Mouse (Mus musculus) hindbrain, embryonic 14.5 days (tissue): ENCODE data around the gene Dock4. TPM values are rescaled to one million over a fixed set of nuclear protein-coding genes. Genes with fewer than 3 reads are reported as not detected.
A peak's percentile ranks its signal among the peaks of the same experiment; 100 is the strongest.

Experiments used
- ATAC-seq: fragments of 200-750 bp; cut with Nextera tagmentation; 2 replicates; pipeline ENCODE4 v1.8.0; 2017; ENCODE audit warnings: moderate number of reproducible peaks, mild to moderate bottlenecking, moderate TSS enrichment, moderate library complexity; ENCODE audit not compliant: low FRiP score
- DNase-seq: peaks from one replicate; pipeline ENCODE4 v3.0.0-alpha.2; 2015; ENCODE audit warnings: low spot score
- H3K27ac ChIP-seq: fragments of 300-500 bp; sonication (generic); 2 replicates; pipeline ENCODE4 v1.5.1; 2014; ENCODE audit warnings: mild to moderate bottlenecking, moderate library complexity
- H3K27me3 ChIP-seq: fragments of 300-500 bp; sonication (generic); 2 replicates; pipeline ENCODE4 v1.6.1; 2014; ENCODE audit warnings: mild to moderate bottlenecking, low read length, mixed read lengths; ENCODE audit not compliant: control insufficient read depth, insufficient read depth
- H3K36me3 ChIP-seq: fragments of 300-500 bp; sonication (generic); replicated peaks from 2 replicates; pipeline ENCODE4 v1.6.1; 2014; ENCODE audit not compliant: control insufficient read depth, insufficient read depth
- H3K4me1 ChIP-seq: fragments of 300-500 bp; sonication (generic); replicated peaks from 2 replicates; pipeline ENCODE4 v1.6.1; 2014; ENCODE audit warnings: antibody characterized with exemption, low read length, mixed read lengths; ENCODE audit not compliant: control insufficient read depth, insufficient read depth
- H3K4me2 ChIP-seq: fragments of 300-500 bp; sonication (generic); replicated peaks from 2 replicates; pipeline ENCODE4 v1.6.1; 2014; ENCODE audit warnings: mild to moderate bottlenecking, moderate library complexity
- H3K4me3 ChIP-seq: fragments of 300-500 bp; sonication (generic); replicated peaks from 2 replicates; pipeline ENCODE4 v1.5.1; 2014; ENCODE audit warnings: mild to moderate bottlenecking, low read length
- H3K9ac ChIP-seq: fragments of 300-500 bp; sonication (generic); 2 replicates; pipeline ENCODE4 v1.6.1; 2014
- H3K9me3 ChIP-seq: fragments of 300-500 bp; sonication (generic); 2 replicates; pipeline ENCODE4 v1.6.1; 2016; ENCODE audit warnings: low read length; ENCODE audit not compliant: control insufficient read depth
- WGBS: fragments of 180-500 bp; shearing (Covaris S2); extraction: QIAGEN DNeasy Blood & Tissue Kit; methylation state at CpG from one replicate; pipeline ENCODE4 v1.1.7; 2014; 5-methylcytosine and 5-hydroxymethylcytosine counted together
- polyA plus RNA-seq: library from polyadenylated mRNA; unstranded; fragments of >200 nt; fragmentation: Nextera tagmentation; extraction: Ambion mirVana; gene quantifications from 2 replicates; pipeline ENCODE4 v1.2.1, GENCODE M21; 2014

Gene Dock4
- polyA plus RNA-seq, 1 experiment from 2014 or later, result 34.1 TPM

- no peaks in the 10 kb centered on the region for H3K27me3 ChIP-seq
- DNase-seq (no peak), ATAC-seq (no peak)
- no peak overlapping the region for H3K9ac ChIP-seq
- H3K4me2 ChIP-seq, result no peak overlapping the region
- H3K27ac ChIP-seq, result 0 out of 2 replicates have a peak overlapping the region, but pooled peaks have one; percentile 9
- 77% methylated on average over 6 of the region's 6 CpGs for WGBS
- H3K4me1 ChIP-seq, result peaks cover 27% of the 10 kb centered on the region
- H3K36me3 ChIP-seq, result no peaks in the 10 kb centered on the region
- no peak overlapping the region for H3K4me3 ChIP-seq
- H3K9me3 ChIP-seq, result no peaks in the 10 kb centered on the region
Measured at GRCm38 (mm10) chr12:40514021-40514420, 68.3 kb downstream of the Dock4 start.

GRCm38 (mm10) chr12:40522468-40522867, 76.7 kb downstream of the Dock4 start:
- Histone ChIP-seq H3K27me3 (no peaks in the 10 kb centered on the region), H3K9me3 (no peaks in the 10 kb centered on the region), H3K27ac (no peak overlapping the region), H3K4me2 (no peak overlapping the region), H3K4me3 (no peak overlapping the region), H3K4me1 (no peaks in the 10 kb centered on the region), H3K36me3 (no peaks in the 10 kb centered on the region), H3K9ac (no peak overlapping the region)
- 92% methylated on average over 4 of the region's 4 CpGs for WGBS
- no peak for DNase-seq
- no peak for ATAC-seq

- ATAC-seq, result no peak
Measured at GRCm38 (mm10) chr12:40523020-40523419, 77.3 kb downstream of the Dock4 start.

GRCm38 (mm10) chr12:40525045-40525444, 79.3 kb downstream of the Dock4 start:
- Histone ChIP-seq H3K4me2 (no peak overlapping the region), H3K9me3 (no peaks in the 10 kb centered on the region), H3K4me3 (no peak overlapping the region), H3K27me3 (no peaks in the 10 kb centered on the region), H3K4me1 (peaks cover 4% of the 10 kb centered on the region; the same call in 1 of the 2 replicates), H3K9ac (no peak overlapping the region), H3K27ac (no peak overlapping the region), H3K36me3 (no peaks in the 10 kb centered on the region)
- no peak for ATAC-seq
- no peak for DNase-seq
- WGBS, result 88% methylated on average over 3 of the region's 3 CpGs

More at GRCm38 (mm10) chr12:40523020-40523419, 77.3 kb downstream of the Dock4 start:
- H3K4me2 ChIP-seq, result no peak overlapping the region
- no peak overlapping the region for H3K9ac ChIP-seq
- H3K27me3 ChIP-seq, result no peaks in the 10 kb centered on the region
- WGBS, result 91% methylated on average over 4 of the region's 4 CpGs
- H3K4me3 ChIP-seq, result no peak overlapping the region
- H3K4me1 ChIP-seq, result no peaks in the 10 kb centered on the region
- H3K27ac ChIP-seq, result no peak overlapping the region
- H3K9me3 ChIP-seq, result no peaks in the 10 kb centered on the region
- no peak for DNase-seq
- H3K36me3 ChIP-seq, result no peaks in the 10 kb centered on the region

- WGBS, result 89% methylated on average over 9 of the region's 9 CpGs
- H3K4me1 ChIP-seq, result no peaks in the 10 kb centered on the region; the same call in 1 of the 2 replicates
- H3K9ac ChIP-seq, result no peak overlapping the region
- H3K4me3 ChIP-seq, result no peak overlapping the region
- no peak overlapping the region for H3K27ac ChIP-seq
- H3K36me3 ChIP-seq, result no peaks in the 10 kb centered on the region
- no peaks in the 10 kb centered on the region for H3K9me3 ChIP-seq
- DNase-seq, result no peak
- H3K4me2 ChIP-seq, result no peak overlapping the region
- no peak for ATAC-seq
- no peaks in the 10 kb centered on the region for H3K27me3 ChIP-seq
Measured at GRCm38 (mm10) chr12:40535655-40536618, 90.2 kb downstream of the Dock4 start.

GRCm38 (mm10) chr12:40537826-40538225, 92.1 kb downstream of the Dock4 start:
- 87% methylated on average over 1 of the region's 1 CpGs for WGBS

GRCm38 (mm10) chr12:40538318-40538717, 92.6 kb downstream of the Dock4 start:
- ATAC-seq, result no peak
- WGBS, result 92% methylated on average over 6 of the region's 6 CpGs
- no peaks in the 10 kb centered on the region for H3K27me3 ChIP-seq
- H3K9me3 ChIP-seq, result no peaks in the 10 kb centered on the region
- no peaks in the 10 kb centered on the region; the same call in 1 of the 2 replicates for H3K4me1 ChIP-seq
- H3K27ac ChIP-seq, result no peak overlapping the region
- H3K4me3 ChIP-seq, result no peak overlapping the region
- H3K9ac ChIP-seq, result no peak overlapping the region
- no peak for DNase-seq
- H3K4me2 ChIP-seq, result no peak overlapping the region
- no peaks in the 10 kb centered on the region for H3K36me3 ChIP-seq

More at GRCm38 (mm10) chr12:40537826-40538225, 92.1 kb downstream of the Dock4 start:
- H3K4me2 ChIP-seq, result no peak overlapping the region
- H3K4me3 ChIP-seq, result no peak overlapping the region
- no peak overlapping the region for H3K27ac ChIP-seq
- H3K9ac ChIP-seq, result no peak overlapping the region
- H3K4me1 ChIP-seq, result no peaks in the 10 kb centered on the region; the same call in 1 of the 2 replicates
- no peaks in the 10 kb centered on the region for H3K9me3 ChIP-seq
- DNase-seq (no peak), ATAC-seq (no peak)
- no peaks in the 10 kb centered on the region for H3K27me3 ChIP-seq
- H3K36me3 ChIP-seq, result no peaks in the 10 kb centered on the region

- Histone ChIP-seq H3K36me3 (no peaks in the 10 kb centered on the region), H3K4me3 (no peak overlapping the region), H3K27ac (no peak overlapping the region), H3K9me3 (no peaks in the 10 kb centered on the region), H3K4me1 (no peaks in the 10 kb centered on the region; the same call in 1 of the 2 replicates), H3K27me3 (no peaks in the 10 kb centered on the region), H3K4me2 (no peak overlapping the region), H3K9ac (no peak overlapping the region)
- 76% methylated on average over 6 of the region's 6 CpGs for WGBS
- DNase-seq (no peak), ATAC-seq (no peak)
Measured at GRCm38 (mm10) chr12:40538780-40539179, 93.0 kb downstream of the Dock4 start.

GRCm38 (mm10) chr12:40544273-40544672, 98.5 kb downstream of the Dock4 start:
- H3K36me3 ChIP-seq, result no peaks in the 10 kb centered on the region
- H3K27me3 ChIP-seq, result no peaks in the 10 kb centered on the region
- no peak for ATAC-seq
- no peaks in the 10 kb centered on the region for H3K9me3 ChIP-seq
- H3K4me3 ChIP-seq, result no peak overlapping the region
- no peak overlapping the region for H3K9ac ChIP-seq
- no peak overlapping the region for H3K27ac ChIP-seq
- WGBS, result 94% methylated on average over 3 of the region's 3 CpGs
- H3K4me1 ChIP-seq, result 0 out of 2 replicates have a peak, but pooled peaks cover 7% of the 10 kb centered on the region
- no peak overlapping the region for H3K4me2 ChIP-seq
- DNase-seq, result no peak
